Mouse (Mus musculus) small intestine, adult 2 months (tissue): ENCODE data around the gene Hoga1.

Source experiments
- CTCF ChIP-seq: fragments of 200-500 bp; IDR thresholded peaks from 2 replicates; pipeline ENCODE4 v1.5.1; 2012; ENCODE audit warnings: low read depth, mild to moderate bottlenecking, control low read depth, inconsistent platforms, low read length, moderate library complexity, mixed read lengths; ENCODE audit not compliant: insufficient replicate concordance, insufficient read length; ENCODE audit errors: extremely low read depth
- POLR2A ChIP-seq: fragments of 200-500 bp; IDR thresholded peaks from 2 replicates; pipeline ENCODE4 v1.6.1; 2012; ENCODE audit warnings: low read depth, mild to moderate bottlenecking, control low read depth, inconsistent platforms, low read length, moderate library complexity

DNA sequence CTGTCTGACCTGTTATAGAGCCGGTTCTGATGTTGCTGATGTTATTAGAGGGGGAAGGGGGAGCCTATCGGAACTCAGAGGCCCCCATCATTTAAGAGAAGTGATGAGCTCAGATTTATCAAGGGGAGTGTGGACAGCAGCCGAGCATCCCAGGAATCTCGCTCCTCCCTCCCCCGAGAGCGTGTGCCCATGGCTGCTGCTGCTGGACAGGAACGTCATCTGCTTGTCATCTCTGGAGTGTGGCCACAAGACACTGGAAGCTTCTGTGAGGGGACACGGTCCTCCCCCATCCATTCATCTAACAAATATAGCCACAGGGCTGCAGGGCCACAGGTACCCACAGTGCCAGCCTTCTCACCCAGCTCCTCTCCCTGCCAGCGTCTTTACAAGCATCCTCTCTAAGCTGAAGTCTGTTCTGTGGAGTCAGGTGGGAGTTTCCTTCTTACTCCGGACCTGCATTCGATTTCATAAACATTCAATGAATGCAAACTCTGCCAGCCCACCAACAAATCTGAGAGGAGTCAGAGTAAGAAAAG lies 8.2 kb upstream of the Hoga1 start:
- no peak for TF ChIP-seq CTCF
- no peak for TF ChIP-seq POLR2A
